Mouse (Mus musculus) midbrain, embryonic 16.5 days (tissue): ENCODE results near the gene Ffar3. TPM values are rescaled to one million over a fixed set of nuclear protein-coding genes. Genes with fewer than 3 reads are reported as not detected.

Source experiments
- ATAC-seq: fragments of 200-750 bp; cut with Nextera tagmentation; 2 replicates; pipeline ENCODE4 v1.8.0; 2017; ENCODE audit warnings: moderate TSS enrichment
- H3K27ac ChIP-seq: fragments of 300-500 bp; sonication (generic); 2 replicates; pipeline ENCODE4 v1.5.1; 2014; ENCODE audit warnings: mild to moderate bottlenecking, low read length, mixed read lengths
- H3K27me3 ChIP-seq: fragments of 300-500 bp; sonication (generic); 2 replicates; pipeline ENCODE4 v1.6.1; 2014; ENCODE audit warnings: low read depth, low read length, mixed read lengths; ENCODE audit not compliant: control insufficient read depth, insufficient read depth
- H3K36me3 ChIP-seq: fragments of 300-500 bp; sonication (generic); 2 replicates; pipeline ENCODE4 v1.6.1; 2014; ENCODE audit warnings: mild to moderate bottlenecking, low read length, moderate library complexity, mixed read lengths; ENCODE audit not compliant: control insufficient read depth, insufficient read depth
- H3K4me1 ChIP-seq: fragments of 300-500 bp; sonication (generic); 2 replicates; pipeline ENCODE4 v1.6.1; 2014; ENCODE audit warnings: mild to moderate bottlenecking, low read length, mixed read lengths; ENCODE audit not compliant: control insufficient read depth, insufficient read depth
- H3K4me2 ChIP-seq: fragments of 300-500 bp; sonication (generic); 2 replicates; pipeline ENCODE4 v1.6.1; 2014; ENCODE audit warnings: mild to moderate bottlenecking, low read length, mixed read lengths
- H3K4me3 ChIP-seq: fragments of 300-500 bp; sonication (generic); 2 replicates; pipeline ENCODE4 v1.5.1; 2014; ENCODE audit warnings: low read depth, mild to moderate bottlenecking, low read length, moderate library complexity, mixed read lengths
- H3K9ac ChIP-seq: fragments of 300-500 bp; sonication (generic); 2 replicates; pipeline ENCODE4 v1.6.1; 2014; ENCODE audit warnings: low read depth, low read length, mixed read lengths
- H3K9me3 ChIP-seq: fragments of 300-500 bp; sonication (generic); replicated peaks from 2 replicates; pipeline ENCODE4 v1.6.1; 2014; ENCODE audit warnings: mild to moderate bottlenecking, low read length, mixed read lengths; ENCODE audit not compliant: control insufficient read depth, poor library complexity, severe bottlenecking
- WGBS: fragments of 180-500 bp; shearing (Covaris S2); extraction: QIAGEN DNeasy Blood & Tissue Kit; methylation state at CpG from one replicate; pipeline ENCODE4 v1.1.7; 2014; 5-methylcytosine and 5-hydroxymethylcytosine counted together
- polyA plus RNA-seq: library from polyadenylated mRNA; unstranded; fragments of >200 nt; fragmentation: Nextera tagmentation; extraction: Ambion mirVana; gene quantifications from 2 replicates; pipeline ENCODE4 v1.2.1, GENCODE M21; 2015

Gene Ffar3
- polyA plus RNA-seq, 1 experiment from 2014 or later = not detected

- Histone ChIP-seq H3K27me3 (no peaks in the 10 kb centered on the region), H3K4me2 (no peak overlapping the region), H3K9ac (no peak overlapping the region), H3K4me1 (no peaks in the 10 kb centered on the region), H3K4me3 (no peak overlapping the region), H3K36me3 (no peaks in the 10 kb centered on the region), H3K27ac (no peak overlapping the region), H3K9me3 (no peaks in the 10 kb centered on the region)
- 69% methylated on average over 7 of the region's 7 CpGs for WGBS
- no peak for ATAC-seq
Measured at GRCm38 (mm10) chr7:30820854-30821445, 35.0 kb downstream of the Ffar3 start.

GRCm38 (mm10) chr7:30820131-30820530 is 35.8 kb downstream of the Ffar3 start:
- WGBS = 70% methylated on average over 6 of the region's 6 CpGs
- Histone ChIP-seq H3K9ac (no peak overlapping the region), H3K27me3 (no peaks in the 10 kb centered on the region), H3K4me3 (no peak overlapping the region), H3K4me2 (no peak overlapping the region), H3K36me3 (no peaks in the 10 kb centered on the region), H3K4me1 (no peaks in the 10 kb centered on the region), H3K27ac (no peak overlapping the region), H3K9me3 (no peaks in the 10 kb centered on the region)
- ATAC-seq = no peak

- Histone ChIP-seq H3K4me1 (no peaks in the 10 kb centered on the region), H3K36me3 (no peaks in the 10 kb centered on the region), H3K27ac (no peak overlapping the region), H3K9ac (no peak overlapping the region), H3K4me2 (no peak overlapping the region), H3K27me3 (no peaks in the 10 kb centered on the region), H3K9me3 (no peaks in the 10 kb centered on the region), H3K4me3 (no peak overlapping the region)
- ATAC-seq = no peak
- 58% methylated on average over 6 of the region's 6 CpGs for WGBS
Measured at GRCm38 (mm10) chr7:30812291-30812807, 43.6 kb downstream of the Ffar3 start.

- Histone ChIP-seq H3K9me3 (no peaks in the 10 kb centered on the region), H3K4me2 (no peak overlapping the region), H3K27ac (no peak overlapping the region), H3K27me3 (no peaks in the 10 kb centered on the region), H3K4me3 (no peak overlapping the region), H3K9ac (no peak overlapping the region), H3K4me1 (no peaks in the 10 kb centered on the region), H3K36me3 (no peaks in the 10 kb centered on the region)
- WGBS = 71% methylated on average over 9 of the region's 9 CpGs
- ATAC-seq = no peak
Measured at GRCm38 (mm10) chr7:30811757-30812290, 44.2 kb downstream of the Ffar3 start.

GRCm38 (mm10) chr7:30810319-30810718 is 45.7 kb downstream of the Ffar3 start:
- Histone ChIP-seq H3K4me3 (no peak overlapping the region), H3K4me2 (no peak overlapping the region), H3K9me3 (no peaks in the 10 kb centered on the region), H3K36me3 (no peaks in the 10 kb centered on the region), H3K9ac (no peak overlapping the region), H3K27me3 (no peaks in the 10 kb centered on the region), H3K27ac (no peak overlapping the region), H3K4me1 (no peaks in the 10 kb centered on the region)
- ATAC-seq = no peak
- 54% methylated on average over 6 of the region's 6 CpGs for WGBS

GRCm38 (mm10) chr7:30805924-30806323 is 50.1 kb downstream of the Ffar3 start:
- Histone ChIP-seq H3K9me3 (no peaks in the 10 kb centered on the region), H3K36me3 (no peaks in the 10 kb centered on the region), H3K4me2 (no peak overlapping the region), H3K27ac (no peak overlapping the region), H3K4me3 (no peak overlapping the region), H3K27me3 (no peaks in the 10 kb centered on the region), H3K9ac (no peak overlapping the region), H3K4me1 (no peaks in the 10 kb centered on the region)
- 50% methylated on average over 6 of the region's 6 CpGs for WGBS
- no peak for ATAC-seq

Other genes with a start within 250 kb of the Ffar3 start
- 0.29 and 0.46 TPM in 2 replicates for gene Upk1a, start 243.3 kb downstream of the Ffar3 start, polyA plus RNA-seq
- 1,035 and 1,037 TPM in 2 replicates for gene Cox6b1, start 230.0 kb downstream of the Ffar3 start, polyA plus RNA-seq
- not detected in 2 replicates for gene Etv2, start 220.3 kb downstream of the Ffar3 start, polyA plus RNA-seq
- 127 and 132 TPM in 2 replicates for gene Rbm42, start 205.9 kb downstream of the Ffar3 start, polyA plus RNA-seq
- gene Haus5, start 191.2 kb downstream of the Ffar3 start, polyA plus RNA-seq = 24.4 and 26.9 TPM in 2 replicates
- not detected in 2 replicates for gene Pmis2, start 184.6 kb downstream of the Ffar3 start, polyA plus RNA-seq
- not detected in 2 replicates for gene 2200002J24Rik, start 157.3 kb downstream of the Ffar3 start, polyA plus RNA-seq
- gene Atp4a, start 144.0 kb downstream of the Ffar3 start, polyA plus RNA-seq = 1.2 and 2.2 TPM in 2 replicates
- 233 and 254 TPM in 2 replicates for gene Tmem147, start 126.6 kb downstream of the Ffar3 start, polyA plus RNA-seq
- gene Gapdhs, start 112.5 kb downstream of the Ffar3 start, polyA plus RNA-seq = 1.1 and 1.7 TPM in 2 replicates
- 1.6 and 2.0 TPM in 2 replicates for gene Sbsn, start 104.7 kb downstream of the Ffar3 start, polyA plus RNA-seq
- 2.8 and 3.6 TPM in 2 replicates for gene Dmkn, start 92.4 kb downstream of the Ffar3 start, polyA plus RNA-seq
- gene Krtdap, start 68.3 kb downstream of the Ffar3 start, polyA plus RNA-seq = not detected in 2 replicates
- 0.13 TPM in 1 of 2 replicates, not detected in the other for gene Ffar2, start 32.4 kb downstream of the Ffar3 start, polyA plus RNA-seq
- not detected in 2 replicates for gene Ffar1, start 5.4 kb upstream of the Ffar3 start, polyA plus RNA-seq
- 0.06 TPM in 1 of 2 replicates, not detected in the other for gene Cd22, start 24.2 kb upstream of the Ffar3 start, polyA plus RNA-seq
- 4.5 and 4.7 TPM in 2 replicates for gene Mag, start 58.7 kb upstream of the Ffar3 start, polyA plus RNA-seq
- not detected in 2 replicates for gene Hamp2, start 68.5 kb upstream of the Ffar3 start, polyA plus RNA-seq
- gene Hamp, start 87.9 kb upstream of the Ffar3 start, polyA plus RNA-seq = not detected in 2 replicates
- 28.6 and 29.6 TPM in 2 replicates for gene Usf2, start 100.6 kb upstream of the Ffar3 start, polyA plus RNA-seq
- 16.7 and 19.0 TPM in 2 replicates for gene Lsr, start 117.3 kb upstream of the Ffar3 start, polyA plus RNA-seq
- gene Fam187b, start 117.6 kb upstream of the Ffar3 start, polyA plus RNA-seq = 0.60 and 0.84 TPM in 2 replicates
- gene Fxyd5, start 186.3 kb upstream of the Ffar3 start, polyA plus RNA-seq = 19.0 and 24.4 TPM in 2 replicates
- gene Fxyd7, start 195.3 kb upstream of the Ffar3 start, polyA plus RNA-seq = 188 and 270 TPM in 2 replicates
- gene Fxyd1, start 201.0 kb upstream of the Ffar3 start, polyA plus RNA-seq = 11.2 and 17.3 TPM in 2 replicates
- 0.15 and 0.35 TPM in 2 replicates for gene Lgi4, start 203.2 kb upstream of the Ffar3 start, polyA plus RNA-seq
- not detected in 2 replicates for gene Fxyd3, start 220.5 kb upstream of the Ffar3 start, polyA plus RNA-seq